Mouse (Mus musculus): ENCODE results near the gene Ptgs1.
"Not testable (repeated sequence)": the region's sequence is repeated elsewhere in the genome, so short reads cannot be mapped to it uniquely, and the experiment has no call there.

The Ptgs1 gene

GRCm38 (mm10) chr2:36230366-36230765 is at the start of gene Ptgs1:
TSS of gene Ptgs1 (plus strand) at chr2:36230426.
- DNase-seq (ENCODE audit: extremely low read depth, low read depth, low spot score), result no peak

- DNase-seq (ENCODE audit: extremely low read depth, low read depth, low spot score), result not testable (repeated sequence)
Measured at GRCm38 (mm10) chr2:36181587-36182368, 48.4 kb upstream of the Ptgs1 start.

- DNase-seq (ENCODE audit: extremely low read depth, low read depth, low spot score), result no peak
Measured at GRCm38 (mm10) chr2:36183278-36183677, 46.9 kb upstream of the Ptgs1 start.

- no peak for DNase-seq (ENCODE audit: extremely low read depth, low read depth, low spot score)
Measured at GRCm38 (mm10) chr2:36184192-36184591, 46.0 kb upstream of the Ptgs1 start.

DNA sequence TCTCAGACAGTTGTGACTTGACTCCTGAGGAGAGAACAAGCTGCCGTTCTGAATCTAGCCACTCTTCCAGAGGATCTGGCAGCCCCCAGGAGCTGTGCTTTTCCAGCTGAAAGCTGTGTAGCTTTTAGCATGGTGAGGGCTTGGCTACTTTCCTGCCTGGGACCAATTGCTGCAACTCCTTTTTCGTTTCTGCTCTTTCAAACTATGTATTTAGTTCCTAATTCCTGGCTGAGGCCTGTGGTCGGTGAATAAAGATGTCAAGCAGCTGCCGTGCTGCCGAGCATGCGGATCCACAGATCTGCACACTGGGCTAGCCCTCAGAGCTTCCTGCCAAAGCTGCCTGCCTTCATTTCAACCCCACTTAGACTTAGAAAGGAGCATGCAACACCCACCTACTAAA is 45.4 kb upstream of the Ptgs1 start:
- DNase-seq (ENCODE audit: extremely low read depth, low read depth, low spot score), result no peak

DNA sequence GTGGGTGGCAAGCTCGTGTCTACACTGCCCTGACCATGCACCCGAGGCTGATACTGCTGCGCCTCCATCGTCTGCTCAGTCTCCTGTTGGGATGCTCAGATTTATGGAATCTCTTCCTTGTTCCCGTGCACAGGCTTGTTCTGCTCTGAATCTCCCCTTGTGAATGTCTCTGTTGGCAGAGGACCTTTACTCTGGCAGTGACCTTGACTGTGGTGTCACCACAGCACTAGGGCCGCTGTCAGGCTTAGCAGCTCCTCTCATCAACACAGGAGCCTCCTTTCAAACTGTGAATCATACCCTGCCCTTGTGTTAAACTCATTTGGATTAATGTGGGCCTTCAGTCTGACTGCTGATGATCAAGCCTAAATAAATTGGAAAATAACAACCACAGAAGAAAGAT is 41.0 kb upstream of the Ptgs1 start:
- DNase-seq (ENCODE audit: extremely low read depth, low read depth, low spot score), result not testable (repeated sequence)

GRCm38 (mm10) chr2:36191098-36191941 is 38.9 kb upstream of the Ptgs1 start:
- no peak for DNase-seq (ENCODE audit: extremely low read depth, low read depth, low spot score)

GRCm38 (mm10) chr2:36197021-36197420 is 33.2 kb upstream of the Ptgs1 start:
- no peak for DNase-seq (ENCODE audit: extremely low read depth, low read depth, low spot score)

GRCm38 (mm10) chr2:36197919-36198881 is 32.0 kb upstream of the Ptgs1 start:
- DNase-seq (ENCODE audit: extremely low read depth, low read depth, low spot score), result no peak

DNA sequence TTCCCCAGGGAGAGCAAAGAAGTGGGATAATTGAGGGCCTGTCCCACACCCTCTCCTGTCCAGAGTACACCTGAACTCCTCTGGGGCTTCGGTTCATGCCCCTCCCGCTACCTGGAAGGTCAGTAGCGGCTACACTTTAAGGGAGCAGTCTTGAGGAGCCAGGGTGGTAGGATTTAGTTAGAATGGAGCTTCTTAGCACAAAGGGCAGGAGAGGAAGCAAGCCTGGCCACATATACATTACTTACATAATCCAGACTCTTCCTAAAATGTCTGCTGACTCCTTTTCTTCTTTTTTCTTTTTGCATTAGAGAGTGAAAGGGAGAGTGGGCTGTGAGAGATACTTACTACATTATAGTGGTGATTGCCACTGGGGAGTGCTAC is 31.4 kb upstream of the Ptgs1 start:
- no peak for DNase-seq (ENCODE audit: extremely low read depth, low read depth, low spot score)

DNA sequence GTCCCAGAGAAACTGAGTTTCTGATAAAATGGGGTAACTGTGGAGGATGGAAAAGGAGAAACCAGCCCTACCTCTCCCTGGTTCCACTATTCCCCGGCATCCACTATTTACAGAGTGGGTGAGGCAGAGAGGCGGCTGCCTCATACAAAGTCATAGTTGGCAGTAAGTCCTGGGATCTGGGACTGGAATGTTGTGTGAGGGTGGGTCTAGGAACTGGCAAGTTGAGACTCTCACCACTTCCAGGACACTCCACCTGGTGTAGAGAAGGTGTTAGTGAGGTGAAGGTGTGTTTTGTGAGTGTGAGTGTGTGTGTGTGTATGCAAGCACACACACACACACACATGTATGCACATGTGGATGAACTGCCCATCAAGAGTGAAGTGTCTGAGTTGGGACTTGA is 29.4 kb upstream of the Ptgs1 start:
- no peak for DNase-seq (ENCODE audit: extremely low read depth, low read depth, low spot score)

- no peak for DNase-seq (ENCODE audit: extremely low read depth, low read depth, low spot score)
Measured at GRCm38 (mm10) chr2:36201756-36202610, 28.2 kb upstream of the Ptgs1 start.

- DNase-seq (ENCODE audit: extremely low read depth, low read depth, low spot score), result no peak
Measured at GRCm38 (mm10) chr2:36202611-36202880, 27.7 kb upstream of the Ptgs1 start.

- no peak for DNase-seq (ENCODE audit: extremely low read depth, low read depth, low spot score)
Measured at GRCm38 (mm10) chr2:36203011-36203825, 27.0 kb upstream of the Ptgs1 start.

- DNase-seq (ENCODE audit: extremely low read depth, low read depth, low spot score), result no peak
Measured at GRCm38 (mm10) chr2:36204595-36204994, 25.6 kb upstream of the Ptgs1 start.

DNA sequence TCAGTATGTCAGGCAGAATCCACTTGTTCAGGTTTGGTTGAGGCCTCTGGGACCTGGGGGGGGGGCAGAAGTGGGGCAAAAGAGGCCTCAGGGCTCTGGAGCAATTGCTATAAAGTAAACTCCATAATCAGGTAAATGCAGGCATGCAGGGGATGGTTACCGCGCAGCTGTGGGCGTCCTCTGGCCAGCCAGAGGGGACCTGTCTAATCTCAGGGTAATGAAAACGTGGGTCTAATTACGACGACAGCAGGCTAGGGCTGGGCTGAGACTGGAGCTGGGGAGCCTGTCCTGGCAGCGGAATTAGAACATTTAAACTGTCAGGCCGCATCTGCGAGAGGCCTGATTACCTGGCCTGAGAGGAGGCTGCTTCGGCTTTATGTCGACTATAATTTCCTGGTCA is 23.2 kb upstream of the Ptgs1 start:
- DNase-seq (ENCODE audit: extremely low read depth, low read depth, low spot score), result no peak

DNA sequence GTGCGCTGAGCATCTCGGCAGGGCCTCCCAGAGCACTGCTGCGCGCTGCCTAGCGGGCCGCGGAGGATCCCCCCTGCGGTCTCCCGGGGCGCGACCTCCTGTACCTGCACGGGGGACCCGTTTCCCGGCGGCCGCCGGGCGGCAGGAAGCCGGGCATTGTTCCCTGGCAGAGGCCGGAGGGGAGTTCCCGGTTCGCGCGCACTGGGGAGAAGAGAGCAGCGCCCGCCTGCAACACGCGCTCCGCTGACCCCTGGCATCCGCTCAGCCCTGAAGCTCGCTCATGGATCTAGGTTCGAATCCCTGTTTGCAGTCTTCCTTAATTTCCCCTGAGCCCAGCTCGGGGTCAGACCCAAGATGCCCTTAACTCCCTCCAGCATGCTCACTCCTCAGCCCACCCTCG is 19.4 kb upstream of the Ptgs1 start:
- DNase-seq (ENCODE audit: extremely low read depth, low read depth, low spot score), result no peak

GRCm38 (mm10) chr2:36211785-36212184 is 18.4 kb upstream of the Ptgs1 start:
- DNase-seq (ENCODE audit: extremely low read depth, low read depth, low spot score), result no peak

- DNase-seq (ENCODE audit: extremely low read depth, low read depth, low spot score), result no peak
Measured at GRCm38 (mm10) chr2:36213108-36213507, 17.1 kb upstream of the Ptgs1 start.

DNA sequence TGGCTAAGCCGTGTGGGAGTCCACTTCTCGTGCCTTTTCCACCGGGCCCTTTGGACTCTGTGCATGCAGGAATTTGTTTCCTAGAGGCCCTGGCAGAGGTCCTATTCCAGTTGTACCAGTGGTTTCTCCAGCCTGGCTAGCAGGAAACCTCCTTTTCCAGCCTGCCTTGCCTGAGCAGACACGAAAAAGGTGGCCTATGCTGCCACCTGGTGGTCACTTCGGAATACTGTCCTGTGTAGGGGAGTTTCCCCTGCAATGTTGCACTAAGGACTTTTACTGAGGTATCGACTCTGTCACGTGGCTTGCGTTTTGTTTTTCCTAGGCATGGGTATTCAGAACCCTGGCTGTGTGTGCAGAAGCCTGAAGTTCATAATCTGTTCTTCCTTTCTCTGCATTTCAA is 16.2 kb upstream of the Ptgs1 start:
- no peak for DNase-seq (ENCODE audit: extremely low read depth, low read depth, low spot score)
